Mouse (Mus musculus) forebrain, embryonic 13.5 days (tissue): ENCODE results near the gene Rdh16. TPM values are rescaled to one million over a fixed set of nuclear protein-coding genes. Genes with fewer than 3 reads are reported as not detected.
A peak's percentile ranks its signal among the peaks of the same experiment; 100 is the strongest.
"Not testable (repeated sequence)": the region's sequence is repeated elsewhere in the genome, so short reads cannot be mapped to it uniquely, and the experiment has no call there.

Experiments
- ATAC-seq: fragments of 200-750 bp; cut with Nextera tagmentation; 2 replicates; pipeline ENCODE4 v1.8.0; 2017
- H3K27ac ChIP-seq: fragments of 300-500 bp; sonication (generic); 2 replicates; pipeline ENCODE4 v1.5.1; 2015; ENCODE audit warnings: inconsistent platforms, mild to moderate bottlenecking, moderate library complexity
- H3K27me3 ChIP-seq: fragments of 300-500 bp; sonication (generic); 2 replicates; pipeline ENCODE4 v1.6.1; 2015; ENCODE audit warnings: mild to moderate bottlenecking, inconsistent platforms
- H3K36me3 ChIP-seq: fragments of 300-500 bp; sonication (generic); 2 replicates; pipeline ENCODE4 v1.6.1; 2015; ENCODE audit warnings: mild to moderate bottlenecking, inconsistent platforms; ENCODE audit not compliant: poor library complexity, severe bottlenecking
- H3K4me1 ChIP-seq: fragments of 300-500 bp; sonication (generic); 2 replicates; pipeline ENCODE4 v1.6.1; 2015; ENCODE audit warnings: inconsistent platforms
- H3K4me2 ChIP-seq: fragments of 300-500 bp; sonication (generic); 2 replicates; pipeline ENCODE4 v1.6.1; 2015; ENCODE audit warnings: inconsistent platforms, mild to moderate bottlenecking, moderate library complexity
- H3K4me3 ChIP-seq: fragments of 300-500 bp; sonication (generic); 2 replicates; pipeline ENCODE4 v1.5.1; 2015; ENCODE audit warnings: mild to moderate bottlenecking, inconsistent platforms
- H3K9ac ChIP-seq: fragments of 300-500 bp; sonication (generic); 2 replicates; pipeline ENCODE4 v1.6.1; 2015; ENCODE audit warnings: mild to moderate bottlenecking, inconsistent platforms
- H3K9me3 ChIP-seq: fragments of 300-500 bp; sonication (generic); replicated peaks from 2 replicates; pipeline ENCODE4 v1.6.1; 2016; ENCODE audit warnings: inconsistent platforms
- WGBS: fragments of 180-500 bp; shearing (Covaris S2); methylation state at CpG from one replicate; pipeline ENCODE4 v1.1.7; 2015; 5-methylcytosine and 5-hydroxymethylcytosine counted together
- polyA plus RNA-seq: library from polyadenylated mRNA; unstranded; fragments of >200 nt; fragmentation: Nextera tagmentation; extraction: Ambion mirVana; gene quantifications from 2 replicates; pipeline ENCODE4 v1.2.1, GENCODE M21; 2015

Gene Rdh16
- 0.05 TPM in 1 of 2 replicates, not detected in the other for polyA plus RNA-seq

GRCm38 (mm10) chr10:127800891-127801290 lies at the start of gene Rdh16:
Gene Rdh16, plus strand, starts transcription at chr10:127801152.
- Histone ChIP-seq H3K27ac (no peak within 1 kb of the TSS), H3K36me3 (no peaks in the 10 kb centered on the region), H3K4me2 (no peak within 1 kb of the TSS), H3K4me1 (no peaks in the 10 kb centered on the region), H3K4me3 (no peak within 1 kb of the TSS), H3K27me3 (no peaks in the 10 kb centered on the region), H3K9ac (no peak within 1 kb of the TSS), H3K9me3 (peaks cover 3% of the 10 kb centered on the region; the same call in 1 of the 2 replicates)
- WGBS: 93% methylated on average over 6 of the region's 6 CpGs
- ATAC-seq: no peak

DNA sequence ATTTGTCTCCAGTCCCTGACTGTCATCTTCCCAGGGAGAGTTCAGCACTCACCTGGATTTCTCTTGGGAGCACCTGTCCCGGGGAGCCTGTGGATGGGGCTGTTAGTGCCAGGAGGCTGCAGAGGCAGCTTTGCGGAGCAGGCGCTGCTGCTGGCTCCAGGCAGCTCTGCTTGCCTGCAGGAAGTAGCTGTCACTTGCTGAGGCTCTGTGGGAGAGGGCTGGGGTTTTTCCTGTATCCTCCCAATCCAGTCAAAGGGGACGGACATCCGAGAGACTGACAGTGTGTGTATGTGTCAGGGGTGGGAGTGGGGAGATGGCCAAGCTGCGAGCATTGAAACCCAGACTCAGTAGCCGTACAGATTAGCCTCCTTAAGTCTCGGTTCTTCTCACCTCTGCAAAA lies 49.4 kb upstream of the Rdh16 start, which contains the start of gene Gpr182:
Gene Gpr182, minus strand, starts transcription at position 185 of the 400 bp plus-strand sequence.
- H3K27me3 ChIP-seq: no peaks in the 10 kb centered on the region
- no peak within 1 kb of the TSS for H3K9ac ChIP-seq
- WGBS: 64% methylated on average over 8 of the region's 8 CpGs
- H3K4me1 ChIP-seq: 0 out of 2 replicates have a peak, but pooled peaks cover 5% of the 10 kb centered on the region
- no peak within 1 kb of the TSS for H3K4me3 ChIP-seq
- H3K9me3 ChIP-seq: no peaks in the 10 kb centered on the region
- H3K36me3 ChIP-seq: peaks cover 22% of the 10 kb centered on the region
- H3K27ac ChIP-seq: no peak within 1 kb of the TSS
- H3K4me2 ChIP-seq: peak within 1 kb of the TSS; percentile 43
- ATAC-seq: no peak

GRCm38 (mm10) chr10:127754566-127755166 lies 46.3 kb upstream of the Rdh16 start:
- Histone ChIP-seq H3K4me2 (no peak overlapping the region), H3K27me3 (no peaks in the 10 kb centered on the region), H3K36me3 (no peaks in the 10 kb centered on the region; the same call in 1 of the 2 replicates), H3K27ac (no peak overlapping the region), H3K4me3 (no peak overlapping the region), H3K4me1 (no peaks in the 10 kb centered on the region), H3K9ac (no peak overlapping the region), H3K9me3 (no peaks in the 10 kb centered on the region)
- WGBS: 81% methylated on average over 6 of the region's 6 CpGs
- ATAC-seq: no peak

DNA sequence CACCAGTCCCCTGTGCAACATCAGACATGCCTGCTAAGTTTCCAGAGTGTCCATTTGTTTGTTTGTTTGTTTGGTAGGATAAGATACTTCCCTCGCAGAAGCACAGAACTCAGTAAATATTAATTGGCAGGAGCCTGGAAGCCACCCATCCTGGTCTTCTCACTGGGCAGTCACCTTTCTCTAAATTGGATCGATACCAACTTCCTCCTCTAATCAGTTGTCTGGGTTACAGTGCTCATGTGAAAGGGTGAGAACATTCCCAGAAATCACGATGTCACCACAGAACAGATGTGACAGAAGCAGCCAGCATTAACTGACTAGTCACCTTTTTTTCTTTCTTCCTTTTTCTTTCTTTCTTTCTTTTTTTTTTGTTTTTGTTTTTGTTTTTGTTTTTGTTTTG lies 45.7 kb upstream of the Rdh16 start:
- Histone ChIP-seq H3K4me3 (no peak overlapping the region), H3K27me3 (no peaks in the 10 kb centered on the region), H3K4me1 (no peaks in the 10 kb centered on the region), H3K36me3 (no peaks in the 10 kb centered on the region; the same call in 1 of the 2 replicates), H3K4me2 (no peak overlapping the region), H3K9me3 (no peaks in the 10 kb centered on the region), H3K9ac (no peak overlapping the region), H3K27ac (no peak overlapping the region)
- WGBS: 69% methylated on average over 3 of the region's 3 CpGs
- ATAC-seq: no peak

DNA sequence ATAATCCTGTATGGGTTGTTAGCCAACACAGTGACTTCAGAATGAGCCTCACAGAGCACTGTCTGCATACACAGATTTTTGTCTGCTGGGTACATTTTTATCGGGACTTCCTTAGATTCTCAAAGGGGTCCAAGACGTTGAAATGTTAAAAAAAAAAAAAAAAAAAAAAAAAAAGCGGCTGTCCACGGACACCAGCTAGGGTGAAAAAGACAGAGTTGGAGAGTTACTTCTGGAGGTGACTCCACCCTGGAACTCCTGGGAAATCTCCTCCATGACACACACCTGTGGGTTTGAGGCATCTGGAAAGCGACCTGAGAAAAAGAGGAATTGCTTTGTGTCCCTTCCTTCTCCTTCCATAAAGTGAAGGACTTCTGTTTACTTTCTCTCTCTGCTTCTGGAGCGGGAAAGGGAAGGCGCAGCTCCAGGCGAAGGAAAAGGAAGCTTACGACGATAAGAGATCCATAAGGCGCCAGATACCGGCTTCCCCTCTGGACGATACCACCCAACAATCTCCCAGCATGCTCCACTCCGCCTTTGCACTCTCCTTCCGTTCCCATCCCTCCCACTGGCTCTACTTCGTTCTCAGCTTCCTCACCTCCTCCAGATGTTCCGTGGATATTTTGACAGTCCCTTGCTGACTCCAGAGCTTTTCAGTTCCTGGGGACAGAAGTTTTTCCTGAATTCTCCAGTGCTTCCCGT lies 45.0 kb upstream of the Rdh16 start:
- H3K9ac ChIP-seq: no peak overlapping the region
- ATAC-seq: no peak
- no peaks in the 10 kb centered on the region for H3K9me3 ChIP-seq
- H3K36me3 ChIP-seq: no peaks in the 10 kb centered on the region
- H3K4me3 ChIP-seq: no peak overlapping the region
- H3K27me3 ChIP-seq: no peaks in the 10 kb centered on the region
- H3K27ac ChIP-seq: no peak overlapping the region
- no peaks in the 10 kb centered on the region for H3K4me1 ChIP-seq
- 50% methylated on average over 18 of the region's 18 CpGs for WGBS
- no peak overlapping the region for H3K4me2 ChIP-seq

- Histone ChIP-seq H3K4me1 (no peaks in the 10 kb centered on the region), H3K9ac (no peak within 1 kb of the TSS), H3K4me2 (no peak within 1 kb of the TSS), H3K27me3 (no peaks in the 10 kb centered on the region), H3K4me3 (no peak within 1 kb of the TSS), H3K9me3 (no peaks in the 10 kb centered on the region), H3K36me3 (no peaks in the 10 kb centered on the region), H3K27ac (no peak within 1 kb of the TSS)
- WGBS: 68% methylated on average over 9 of the region's 9 CpGs
- no peak for ATAC-seq
Measured at GRCm38 (mm10) chr10:127759181-127760110, 41.5 kb upstream of the Rdh16 start, which contains the start of the genes Rdh1 and Rdh16f1. Gene Rdh1, plus strand, starts transcription at chr10:127759721. Gene Rdh16f1, plus strand, starts transcription at chr10:127759787.

- 90% methylated on average over 10 of the region's 10 CpGs for WGBS
- not testable (repeated sequence) for ATAC-seq, H3K4me2 ChIP-seq, H3K36me3 ChIP-seq, H3K9me3 ChIP-seq, H3K4me3 ChIP-seq, H3K27me3 ChIP-seq, H3K27ac ChIP-seq, H3K4me1 ChIP-seq, H3K9ac ChIP-seq
Measured at GRCm38 (mm10) chr10:127762926-127763325, 38.0 kb upstream of the Rdh16 start.

GRCm38 (mm10) chr10:127763914-127764680 lies 36.9 kb upstream of the Rdh16 start:
- Histone ChIP-seq H3K27me3 (no peaks in the 10 kb centered on the region), H3K9me3 (no peaks in the 10 kb centered on the region), H3K4me3 (no peak overlapping the region), H3K4me2 (no peak overlapping the region), H3K4me1 (no peaks in the 10 kb centered on the region), H3K27ac (no peak overlapping the region), H3K36me3 (no peaks in the 10 kb centered on the region), H3K9ac (no peak overlapping the region)
- ATAC-seq: no peak
- 65% methylated on average over 12 of the region's 12 CpGs for WGBS

DNA sequence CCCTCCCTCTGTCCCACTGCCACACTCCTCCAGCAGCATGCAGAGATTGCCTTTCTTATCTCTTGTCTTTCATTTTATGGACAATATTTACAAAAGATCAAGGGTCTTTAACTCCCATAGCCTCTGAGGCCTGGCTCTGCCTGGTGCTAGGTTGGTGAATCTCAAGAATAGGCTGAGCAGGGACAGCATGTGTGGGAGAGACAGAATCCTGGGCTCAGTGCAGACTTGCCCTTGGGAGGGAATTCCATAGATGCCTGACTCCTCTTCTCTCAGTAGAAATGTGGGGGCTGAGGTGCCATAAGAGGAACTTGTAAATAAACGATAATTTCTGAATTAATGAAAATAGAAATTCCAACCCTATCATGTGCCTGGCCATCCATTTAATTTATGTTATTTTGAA lies 34.4 kb upstream of the Rdh16 start:
- H3K9ac ChIP-seq: no peak overlapping the region
- H3K9me3 ChIP-seq: no peaks in the 10 kb centered on the region
- no peaks in the 10 kb centered on the region for H3K27me3 ChIP-seq
- no peaks in the 10 kb centered on the region for H3K36me3 ChIP-seq
- H3K4me1 ChIP-seq: no peaks in the 10 kb centered on the region
- no peak overlapping the region for H3K4me2 ChIP-seq
- H3K27ac ChIP-seq: no peak overlapping the region
- WGBS: 92% methylated on average over 1 of the region's 1 CpGs
- no peak overlapping the region for H3K4me3 ChIP-seq
- ATAC-seq: no peak

GRCm38 (mm10) chr10:127776011-127776410 lies 24.9 kb upstream of the Rdh16 start, which contains the start of gene Rdh9:
Gene Rdh9, plus strand, starts transcription at chr10:127776386.
- H3K4me1 ChIP-seq: no peaks in the 10 kb centered on the region

DNA sequence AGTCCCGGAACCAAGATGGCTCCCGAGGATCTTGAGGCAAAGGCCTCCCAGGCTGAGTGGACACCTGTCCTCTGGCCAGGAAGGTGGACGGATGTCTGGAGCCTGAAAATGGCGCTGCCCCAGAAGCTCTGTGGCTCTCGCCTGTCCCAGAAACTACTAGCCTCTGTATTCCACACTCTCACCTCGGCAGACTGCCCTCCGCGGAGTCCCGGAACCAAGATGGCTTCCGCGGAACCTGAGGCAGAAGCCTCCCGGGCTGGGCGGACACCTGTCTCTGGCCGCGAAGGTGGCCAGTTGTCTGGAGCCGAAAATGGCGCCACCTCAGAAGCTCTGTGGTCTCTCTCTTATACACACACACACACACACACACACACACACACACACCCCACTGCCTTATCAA lies 18.6 kb upstream of the Rdh16 start:
- not testable (repeated sequence) for H3K4me2 ChIP-seq, H3K27me3 ChIP-seq, H3K36me3 ChIP-seq, ATAC-seq, H3K27ac ChIP-seq, H3K4me3 ChIP-seq, H3K9ac ChIP-seq, H3K9me3 ChIP-seq, H3K4me1 ChIP-seq
- 99% methylated on average over 17 of the region's 17 CpGs for WGBS

More at GRCm38 (mm10) chr10:127776011-127776410, 24.9 kb upstream of the Rdh16 start, which contains the start of gene Rdh9:
- H3K27me3 ChIP-seq: no peaks in the 10 kb centered on the region
- no peak within 1 kb of the TSS for H3K9ac ChIP-seq
- 87% methylated on average over 2 of the region's 2 CpGs for WGBS
- H3K4me2 ChIP-seq: no peak within 1 kb of the TSS
- no peak for ATAC-seq
- H3K36me3 ChIP-seq: no peaks in the 10 kb centered on the region
- no peak within 1 kb of the TSS for H3K4me3 ChIP-seq
- H3K27ac ChIP-seq: no peak within 1 kb of the TSS
- no peaks in the 10 kb centered on the region for H3K9me3 ChIP-seq
